Mouse (Mus musculus) Patski (cell line): ENCODE measurements around the gene Zfp605. TPM values are rescaled to one million over a fixed set of nuclear protein-coding genes. Genes with fewer than 3 reads are reported as not detected.

Experiments used
- ATAC-seq: fragments of 100-300 bp; one replicate; pipeline ENCODE4 v1.8.0; 2021
- CTCF ChIA-PET: fragments of 350-600 bp; sonication (Branson Sonifier 250); formaldehyde crosslinking; loops from one replicate; lab custom pipeline; 2022; ENCODE audit warnings: inconsistent platforms; lab: Charles Lee
- POLR2A ChIA-PET: fragments of 350-600 bp; sonication (Branson Sonifier 250); formaldehyde crosslinking; loops from one replicate; lab custom pipeline; 2022; ENCODE audit warnings: antibody characterized with exemption, inconsistent platforms; lab: Charles Lee
- DNase-seq: peaks from one replicate; pipeline ENCODE4 v3.0.0-alpha.2; 2011; ENCODE audit warnings: low read depth, low spot score
- H3K27me3 ChIP-seq: fragments of 371-371 bp; one replicate; pipeline ENCODE4 v1.5.1; 2021
- CTCF ChIP-seq: fragments of 100-300 bp; IDR thresholded peaks from one replicate; pipeline ENCODE4 v1.5.1; 2021
- in situ Hi-C: fragments of 300-500 bp; cut with MboI; formaldehyde crosslinking; loops from 3 replicates; pipeline ENCODE4 v1.11.1; 2018; ENCODE audit warnings: low pct_unique_long_range_greater_than_20kb, mixed read lengths
- polyA plus RNA-seq: library from polyadenylated mRNA; unstranded; gene quantifications from one replicate; pipeline ENCODE4 v1.2.3, GENCODE M21; 2021

Gene Zfp605
- polyA plus RNA-seq, 1 experiment from 2014 or later: 12.6 TPM

DNA sequence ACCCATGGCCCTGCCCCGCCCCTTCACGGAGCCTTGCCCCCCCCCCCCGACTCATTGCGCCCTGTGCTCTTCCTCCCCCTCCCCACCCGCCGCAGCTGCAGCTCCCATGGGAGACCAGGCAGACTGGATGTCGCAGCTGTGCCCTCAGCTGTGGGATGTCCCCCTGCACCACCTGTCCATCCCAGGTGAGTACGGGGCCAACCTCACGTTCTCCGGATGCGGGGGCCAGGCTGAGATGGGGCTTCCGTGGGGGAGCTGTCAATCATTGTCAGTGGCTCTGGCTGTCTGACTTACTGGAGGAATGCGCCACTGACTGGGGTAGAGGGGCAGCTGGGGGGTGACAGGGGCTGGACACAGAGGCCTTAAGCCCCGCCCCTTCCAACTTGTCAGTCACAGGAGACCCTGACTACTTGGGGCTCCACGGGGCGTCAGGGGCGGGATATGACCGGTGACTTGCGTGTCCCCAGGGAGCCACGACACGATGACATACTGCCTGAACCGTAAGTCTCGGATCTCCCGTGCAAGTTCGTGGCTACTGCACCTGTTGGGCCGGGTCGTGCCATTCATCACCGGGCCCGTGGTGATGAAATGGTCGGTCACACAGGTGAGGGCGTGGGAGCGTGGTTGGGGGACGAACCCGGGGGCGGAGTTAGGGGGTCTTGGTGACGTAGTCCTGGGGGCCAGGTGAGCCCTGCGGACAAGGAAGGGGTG lies 8.8 kb upstream of the Zfp605 start:
- no peaks in the 10 kb centered on the region for H3K27me3 ChIP-seq
- POLR2A ChIA-PET: no interaction called here
- no peak for TF ChIP-seq CTCF
- DNase-seq (no peak), ATAC-seq (no peak)
- CTCF ChIA-PET: no interaction called here
- in situ Hi-C loops: loop anchor here (10.0 kb wide), 1 partner anchor 46 kb away; no protein-coding TSS in a partner anchor

- in situ Hi-C loops: loop anchor here (10.0 kb wide), 1 partner anchor 47 kb away; no protein-coding TSS in a partner anchor
- no peak for TF ChIP-seq CTCF
- ChIA-PET POLR2A (no interaction called here), CTCF (no interaction called here)
- ATAC-seq: no peak
- no peaks in the 10 kb centered on the region for H3K27me3 ChIP-seq
- DNase-seq: no peak
Observed at GRCm38 (mm10) chr5:110101716-110102347, 8.1 kb upstream of the Zfp605 start.

DNA sequence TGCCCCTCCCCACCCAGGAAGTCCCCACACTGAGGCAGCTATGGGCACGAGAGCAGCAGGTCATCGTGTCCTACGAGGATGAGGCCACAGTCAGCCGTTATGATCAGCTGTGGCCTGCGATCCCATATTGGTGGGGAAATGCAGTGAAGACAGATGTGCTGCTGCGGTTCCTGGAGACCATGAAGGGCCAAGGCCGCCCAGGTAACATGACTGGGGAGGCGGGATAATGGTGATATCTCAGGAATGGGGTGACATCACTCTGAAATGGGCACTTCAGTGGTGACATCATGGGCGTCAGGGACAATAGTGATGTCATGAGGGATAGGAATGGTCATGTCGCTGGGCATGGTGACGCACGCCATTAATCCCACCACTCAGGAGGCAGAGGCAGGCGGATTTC lies 7.5 kb upstream of the Zfp605 start:
- no peak for TF ChIP-seq CTCF
- ChIA-PET CTCF (no interaction called here), POLR2A (no interaction called here)
- in situ Hi-C loops: loop anchor here (10.0 kb wide), 1 partner anchor 48 kb away; no protein-coding TSS in a partner anchor
- no peaks in the 10 kb centered on the region for H3K27me3 ChIP-seq
- DNase-seq (no peak), ATAC-seq (no peak)

GRCm38 (mm10) chr5:110102853-110103625 lies 6.9 kb upstream of the Zfp605 start:
- ATAC-seq: no peak
- in situ Hi-C loops: loop anchor here (10.0 kb wide), 1 partner anchor 48 kb away; no protein-coding TSS in a partner anchor
- POLR2A ChIA-PET: no interaction called here
- H3K27me3 ChIP-seq: no peaks in the 10 kb centered on the region
- no peak for TF ChIP-seq CTCF
- no peak for DNase-seq
- CTCF ChIA-PET: no interaction called here

- no peak for ATAC-seq
- CTCF ChIA-PET: no interaction called here
- TF ChIP-seq CTCF: no peak
- no peak for DNase-seq
- POLR2A ChIA-PET: interaction anchor here (1.2 kb wide), 1 partner anchor 10 kb away, joined by 3 read pairs; the partner anchor contains the start of gene Gm35315
- no peaks in the 10 kb centered on the region for H3K27me3 ChIP-seq
- in situ Hi-C loops: loop anchor here (10.0 kb wide), 1 partner anchor 49 kb away; no protein-coding TSS in a partner anchor
Observed at GRCm38 (mm10) chr5:110103901-110104615, 5.8 kb upstream of the Zfp605 start.

GRCm38 (mm10) chr5:110104616-110105380 lies 5.1 kb upstream of the Zfp605 start:
- CTCF ChIA-PET: no interaction called here
- no peak for ATAC-seq
- TF ChIP-seq CTCF: no peak
- in situ Hi-C loops: loop anchor here (10.0 kb wide), 1 partner anchor 50 kb away; no protein-coding TSS in a partner anchor
- H3K27me3 ChIP-seq: no peaks in the 10 kb centered on the region
- no peak for DNase-seq
- POLR2A ChIA-PET: interaction anchor here (1.2 kb wide), 1 partner anchor 10 kb away, joined by 3 read pairs; the partner anchor contains the start of gene Gm35315

GRCm38 (mm10) chr5:110106140-110106871 lies 3.6 kb upstream of the Zfp605 start:
- DNase-seq: no peak
- POLR2A ChIA-PET: interaction anchor here (1.8 kb wide), 1 partner anchor 11 kb away, joined by 5 read pairs; the partner anchor contains the start of gene Gm35315
- CTCF ChIA-PET: no interaction called here
- H3K27me3 ChIP-seq: no peaks in the 10 kb centered on the region
- in situ Hi-C loops: loop anchor here (10.0 kb wide), 1 partner anchor 52 kb away; no protein-coding TSS in a partner anchor
- TF ChIP-seq CTCF: no peak
- no peak for ATAC-seq

DNA sequence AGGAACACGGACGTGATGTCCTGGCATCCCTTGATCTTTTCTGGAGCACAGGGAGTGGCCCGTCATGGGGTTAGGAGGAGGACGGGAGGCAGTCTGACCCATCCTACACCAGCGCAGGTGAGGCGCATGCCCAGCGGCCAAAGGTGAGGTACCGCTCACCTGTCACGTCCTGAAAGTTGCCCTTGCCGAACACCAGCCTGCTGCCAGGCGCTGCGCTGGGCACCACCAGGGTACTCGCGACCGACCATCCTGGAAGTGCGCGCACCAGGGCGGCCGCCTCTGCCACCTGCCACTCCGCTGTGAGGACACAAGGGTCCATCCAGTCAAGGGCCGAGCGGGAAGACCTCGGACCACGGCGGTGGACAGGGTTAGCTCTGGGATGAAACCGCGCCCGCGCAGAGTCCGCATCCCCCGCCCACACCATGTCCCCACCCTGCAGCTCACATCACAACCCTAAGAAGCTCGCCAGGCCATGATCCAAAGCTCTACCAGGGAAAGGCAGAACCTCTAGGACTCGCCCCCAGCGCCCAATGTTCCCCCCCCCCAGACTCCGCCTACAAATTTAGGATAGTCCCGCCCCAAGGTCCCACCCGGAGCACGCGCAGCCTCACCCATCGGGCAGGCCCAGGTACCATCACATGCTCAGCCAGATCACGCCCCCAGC lies 2.9 kb upstream of the Zfp605 start:
- DNase-seq (no peak), ATAC-seq (no peak)
- no peak for TF ChIP-seq CTCF
- H3K27me3 ChIP-seq: no peaks in the 10 kb centered on the region
- in situ Hi-C loops: loop anchor here (10.0 kb wide), 1 partner anchor 52 kb away; no protein-coding TSS in a partner anchor
- ChIA-PET CTCF (no interaction called here), POLR2A (interaction anchor here (0.6 to 1.8 kb wide), 2 partner anchors 12 to 1390 kb away, joined by 4 to 5 read pairs; partner anchors contain the start of gene Gm35315)
